Mouse (Mus musculus): Measurements from ENCODE around the gene Pkig. TPM values are rescaled to one million over a fixed set of nuclear protein-coding genes. Genes with fewer than 3 reads are reported as not detected.
A peak's percentile ranks its signal among the peaks of the same experiment; 100 is the strongest.

Gene Pkig
- total and polyA plus RNA-seq, 3 experiments: 79.5 to 160 TPM; not detected in 1

DNA sequence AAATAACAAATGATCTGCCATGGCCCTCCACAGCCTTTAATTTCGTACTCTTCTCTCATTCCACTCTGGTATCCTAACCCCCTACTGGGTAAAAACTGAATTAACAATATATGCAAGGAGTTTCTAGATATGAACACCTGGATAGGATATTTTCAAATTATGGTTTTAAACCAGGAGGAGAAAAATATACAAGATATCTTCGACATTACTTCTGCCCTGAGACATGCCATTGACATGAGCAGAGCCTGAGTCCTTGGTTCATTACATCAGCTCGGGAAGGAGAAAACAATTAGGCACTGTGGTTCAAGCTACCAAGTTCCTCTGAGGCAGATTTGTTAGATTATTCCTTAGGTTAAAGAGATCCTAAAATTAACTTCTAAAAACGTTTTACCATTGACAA, 14.1 kb upstream of the Pkig start:
- peaks cover 54% of the 10 kb centered on the region for H3K79me2 ChIP-seq (ENCODE audit: control insufficient read depth, insufficient read depth, low read length, poor library complexity)
- TF ChIP-seq CHD1 (IDR thresholded peaks at IDR 0.05; ENCODE audit: low read depth, low read length): peak; percentile 98
- no peak for TF ChIP-seq E2F4 (IDR thresholded peaks at IDR 0.05; ENCODE audit: borderline replicate concordance, low read depth, low read length)
- TF ChIP-seq EP300 (IDR thresholded peaks at IDR 0.05; ENCODE audit: low read depth in 1 of 2, low read length in 2 of 2): 0 out of 4 replicates have a peak, but pooled peaks of 1 of the 2 experiments have one; percentile 3
- 0 out of 2 replicates have a peak, but pooled peaks have one; percentile 2 for TF ChIP-seq SMC3 (IDR thresholded peaks at IDR 0.05; ENCODE audit: low read depth, low read length)
- TF ChIP-seq MAX (IDR thresholded peaks at IDR 0.05; ENCODE audit: low read length): no peak
- peak in 1 of 3 experiments; percentile 2; a peak in 1 of 6 replicates for TF ChIP-seq CTCF (IDR thresholded peaks at IDR 0.05 in 2 of 3, conservative IDR thresholded peaks at IDR 0.05 in 1 of 3; ENCODE audit: control insufficient read depth in 1 of 3, insufficient read depth in 1 of 3, low read depth in 2 of 3, low read length in 3 of 3, poor library complexity in 1 of 3, severe bottlenecking in 1 of 3)
- H3K36me3 ChIP-seq (ENCODE audit: control insufficient read depth in 1 of 2, insufficient read depth in 2 of 2, low read length in 2 of 2): peaks cover 17 to 38% of the 10 kb centered on the region in 2 experiments
- no peaks in the 10 kb centered on the region for H3K27me3 ChIP-seq (ENCODE audit: control insufficient read depth in 1 of 2, insufficient read depth in 2 of 2, low read length in 2 of 2)
- H3K27ac ChIP-seq (ENCODE audit: control insufficient read depth, low read depth, low read length): peak overlapping the region; percentile 100
- peak; percentile 66 for DNase-seq (ENCODE audit: low read depth, low spot score)
- peak overlapping the region; percentile 94 for H3K9ac ChIP-seq (ENCODE audit: control insufficient read depth, low read depth, low read length, poor library complexity, severe bottlenecking)
- peaks cover 9 to 26% of the 10 kb centered on the region in 2 experiments; a peak in 3 of 4 replicates for H3K4me1 ChIP-seq (ENCODE audit: control insufficient read depth in 1 of 2, insufficient read depth in 2 of 2, low read length in 2 of 2)
- H3K4me3 ChIP-seq (ENCODE audit: control insufficient read depth in 1 of 2, insufficient read depth in 1 of 2, low read depth in 2 of 2, low read length in 2 of 2): peak overlapping the region; percentile 78 to 86
- H3K9me3 ChIP-seq (replicated peaks; ENCODE audit: insufficient read depth, low read length): no peaks in the 10 kb centered on the region

DNA sequence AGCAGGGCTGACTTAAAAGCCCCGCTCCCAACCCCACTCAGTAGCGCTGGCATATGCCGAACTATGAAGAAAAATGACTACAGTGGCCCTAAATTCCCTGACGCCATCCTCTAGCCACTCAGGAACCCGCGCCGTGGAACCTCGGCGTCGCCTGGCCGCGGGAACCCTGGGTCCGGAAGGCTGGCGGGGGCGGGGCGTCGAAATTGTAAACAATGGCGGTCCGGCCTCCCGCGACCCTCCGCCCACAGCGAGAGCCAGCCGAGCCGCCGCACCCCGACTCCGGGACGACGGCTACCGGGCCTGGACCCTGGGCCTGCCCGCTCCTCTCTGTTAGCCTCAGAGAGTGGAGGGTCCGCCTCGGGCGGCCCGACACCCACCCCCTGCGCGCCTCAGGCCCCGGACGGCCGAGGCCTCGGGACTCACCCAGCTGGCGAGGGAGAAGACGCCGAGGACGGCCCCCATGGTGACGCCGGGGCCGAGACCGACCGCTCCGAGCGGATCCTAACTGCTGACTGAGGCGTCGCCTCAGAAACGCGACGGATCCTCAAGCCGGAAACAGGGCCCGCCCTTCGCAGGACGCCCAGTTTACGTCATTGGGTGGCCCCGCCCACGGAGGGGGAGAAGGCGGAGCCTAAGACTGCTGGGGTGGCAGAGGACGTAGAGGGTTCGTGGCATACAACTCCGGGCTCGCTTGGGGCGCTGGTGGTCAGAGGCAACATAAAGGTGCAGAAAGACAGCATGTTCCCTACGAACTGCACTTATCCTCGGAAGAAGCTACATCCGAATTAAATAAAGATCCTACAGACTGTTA, 13.4 kb upstream of the Pkig start, which contains the start of gene Serinc3:
TSS of gene Serinc3 (minus strand) at position 557 of the 811 bp plus-strand sequence.
- H3K27ac ChIP-seq (ENCODE audit: control insufficient read depth, low read depth, low read length): peak within 1 kb of the TSS; percentile 100
- H3K9ac ChIP-seq (ENCODE audit: control insufficient read depth, low read depth, low read length, poor library complexity, severe bottlenecking): peak within 1 kb of the TSS; percentile 94
- peaks cover 5 to 24% of the 10 kb centered on the region in 2 experiments; a peak in 3 of 4 replicates for H3K4me1 ChIP-seq (ENCODE audit: control insufficient read depth in 1 of 2, insufficient read depth in 2 of 2, low read length in 2 of 2)
- H3K79me2 ChIP-seq (ENCODE audit: control insufficient read depth, insufficient read depth, low read length, poor library complexity): peaks cover 49% of the 10 kb centered on the region
- no peaks in the 10 kb centered on the region for H3K9me3 ChIP-seq (replicated peaks; ENCODE audit: insufficient read depth, low read length)
- no peaks in the 10 kb centered on the region for H3K27me3 ChIP-seq (ENCODE audit: control insufficient read depth in 1 of 2, insufficient read depth in 2 of 2, low read length in 2 of 2)
- peak within 1 kb of the TSS; percentile 78 to 86 for H3K4me3 ChIP-seq (ENCODE audit: control insufficient read depth in 1 of 2, insufficient read depth in 1 of 2, low read depth in 2 of 2, low read length in 2 of 2)
- peak; percentile 98 for DNase-seq (ENCODE audit: low read depth, low spot score)
- peaks cover 10 to 31% of the 10 kb centered on the region in 2 experiments for H3K36me3 ChIP-seq (ENCODE audit: control insufficient read depth in 1 of 2, insufficient read depth in 2 of 2, low read length in 2 of 2)
- TF ChIP-seq ZMIZ1 (IDR thresholded peaks at IDR 0.05; ENCODE audit: low read depth, low read length) (peak; percentile 98), CHD1 (IDR thresholded peaks at IDR 0.05; ENCODE audit: low read depth, low read length) (0 out of 2 replicates have a peak, but pooled peaks have one; percentile 22), E2F4 (IDR thresholded peaks at IDR 0.05; ENCODE audit: borderline replicate concordance, low read depth, low read length) (peak; percentile 64; the same call in 1 of the 2 replicates), TAL1 (IDR thresholded peaks at IDR 0.05; ENCODE audit: low read length) (no peak), UBTF (IDR thresholded peaks at IDR 0.05; ENCODE audit: borderline replicate concordance, insufficient read depth, low read depth, low read length) (no peak), TCF12 (IDR thresholded peaks at IDR 0.05; ENCODE audit: low read depth, low read length) (peak; percentile 88), MYB (IDR thresholded peaks at IDR 0.05; ENCODE audit: low read depth, low read length) (no peak), SIN3A (IDR thresholded peaks at IDR 0.05; ENCODE audit: low read length) (peak; percentile 75), MEF2A (IDR thresholded peaks at IDR 0.05; ENCODE audit: extremely low read depth, insufficient replicate concordance, low read depth, low read length, poor library complexity, severe bottlenecking) (no peak; the same call in 1 of the 2 replicates), MAX (IDR thresholded peaks at IDR 0.05; ENCODE audit: low read length) (peak; percentile 16; the same call in 1 of the 2 replicates), POLR2AphosphoS5 (IDR thresholded peaks at IDR 0.05; ENCODE audit: borderline replicate concordance, low read depth, low read length) (peak; percentile 89; the same call in 1 of the 2 replicates), CHD2 (IDR thresholded peaks at IDR 0.05; ENCODE audit: low read length) (no peak), RAD21 (IDR thresholded peaks at IDR 0.05; ENCODE audit: low read depth, low read length) (no peak), MYC (IDR thresholded peaks at IDR 0.05; ENCODE audit: low read depth, low read length) (0 out of 2 replicates have a peak, but pooled peaks have one; percentile 41), ZC3H11A (IDR thresholded peaks at IDR 0.05; ENCODE audit: low read depth, low read length) (no peak), USF2 (IDR thresholded peaks at IDR 0.05; ENCODE audit: borderline replicate concordance in 1 of 2, insufficient read depth in 1 of 2, low read depth in 1 of 2, low read length in 2 of 2) (no peak), ZNF384 (IDR thresholded peaks at IDR 0.05; ENCODE audit: low read depth, low read length) (0 out of 2 replicates have a peak, but pooled peaks have one; percentile 21), ETS1 (IDR thresholded peaks at IDR 0.05; ENCODE audit: low read depth, low read length) (peak; percentile 64; the same call in 1 of the 2 replicates), KAT2A (conservative IDR thresholded peaks at IDR 0.05; ENCODE audit: low read depth, low read length) (peak; percentile 51; the same call in 1 of the 2 replicates), USF1 (IDR thresholded peaks at IDR 0.05; ENCODE audit: low read depth, low read length) (no peak), HCFC1 (IDR thresholded peaks at IDR 0.05; ENCODE audit: low read depth, low read length) (peak; percentile 85), BHLHE40 (IDR thresholded peaks at IDR 0.05; ENCODE audit: borderline replicate concordance, low read depth, low read length) (no peak), NELFE (IDR thresholded peaks at IDR 0.05; ENCODE audit: low read depth, low read length) (peak; percentile 96), JUND (IDR thresholded peaks at IDR 0.05; ENCODE audit: low read depth, low read length) (no peak)
